ENCODE assay signal across 8 mouse cellular contexts in the genomic region with DNA sequence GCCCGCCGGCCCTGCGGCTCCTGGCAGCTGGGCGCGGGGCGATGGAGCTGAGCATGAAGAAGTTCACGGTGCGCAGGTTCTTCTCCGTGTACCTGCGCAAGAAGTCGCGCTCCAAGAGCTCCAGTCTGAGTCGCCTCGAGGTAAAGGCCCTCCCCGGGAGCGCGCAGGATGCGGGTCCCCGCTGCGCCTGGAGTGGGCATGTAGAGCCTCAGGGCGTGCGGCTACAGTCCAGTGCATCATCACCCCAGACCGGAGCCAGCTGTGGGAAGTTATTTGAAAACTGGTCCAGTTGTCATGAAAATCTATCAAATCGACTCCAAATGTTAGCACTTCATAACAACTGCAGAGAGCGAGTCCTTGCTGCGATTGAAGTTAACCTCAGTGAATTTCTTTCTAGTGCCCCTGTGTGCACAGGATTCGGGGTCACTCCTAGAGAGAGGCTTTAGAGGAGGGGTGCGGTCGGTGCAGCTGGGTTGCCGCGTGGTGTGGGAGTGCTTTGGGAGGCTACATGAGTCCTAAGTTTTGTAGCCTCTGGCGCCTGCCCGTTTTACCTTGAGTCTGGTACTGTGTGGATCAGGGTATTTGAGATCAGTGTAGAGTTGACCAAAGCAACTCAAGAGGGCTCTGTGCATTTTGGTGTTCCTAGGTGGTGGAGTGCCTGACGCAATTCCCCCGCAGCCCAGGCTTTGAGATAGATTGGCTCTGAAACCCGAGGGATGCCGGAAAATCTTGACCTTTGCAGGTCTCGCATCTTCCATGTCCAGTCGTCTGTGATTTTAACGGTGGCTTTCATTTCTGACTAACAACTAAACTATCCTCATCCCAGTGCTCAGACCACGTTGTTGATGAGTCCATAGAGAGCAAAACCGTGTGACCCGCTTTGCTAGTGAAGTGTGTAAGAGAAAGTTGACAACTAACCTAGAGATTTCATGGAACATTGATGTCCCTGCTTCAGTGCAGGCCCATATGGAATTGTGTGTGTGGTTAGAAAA. TPM values are rescaled to one million over a fixed set of nuclear protein-coding genes. Genes with fewer than 3 reads are reported as not detected.
A peak's percentile ranks its signal among the peaks of the same experiment; 100 is the strongest.
DNase-seq lines count a peak whose midpoint lies in the region; ATAC-seq and TF ChIP-seq lines count a peak whose summit lies in the region.

No protein-coding gene starts in this region.

- no peak for TF ChIP-seq POLR2A in heart, adult 2 months (IDR thresholded peaks at IDR 0.05; ENCODE audit: insufficient read depth, low read depth, low read length)
- no peak for TF ChIP-seq POLR2A in CH12.LX (IDR thresholded peaks at IDR 0.05; ENCODE audit: low read depth, low read length)

- in situ Hi-C loops in CH12.LX (cut with MboI; ENCODE audit: low pct_ligation_motif_present, low pct_unique_long_range_greater_than_20kb, low sequenced_read_pairs): no loop called here

- peak overlapping the region; percentile 61 for H3K27ac ChIP-seq in heart, adult 2 months
- H3K27ac ChIP-seq in CH12.LX (ENCODE audit: insufficient read depth, low read depth) (no peak overlapping the region), macrophage (no peak overlapping the region)
- peak overlapping the region; percentile 91 for H3K27ac ChIP-seq in embryonic facial prominence, embryonic 10.5 days (replicated peaks)
- H3K27ac ChIP-seq in intestine, postnatal 0 days (ENCODE audit: low read depth, low read length): 0 out of 2 replicates have a peak overlapping the region, but pooled peaks have one; percentile 24

- no peaks in the 10 kb centered on the region for H3K36me3 ChIP-seq in heart, adult 2 months (ENCODE audit: control insufficient read depth, insufficient read depth, low read length)
- H3K36me3 ChIP-seq in CH12.LX (replicated peaks in 1 of 2; ENCODE audit: control insufficient read depth in 1 of 2, insufficient read depth in 1 of 2, low read length in 1 of 2): no peaks in the 10 kb centered on the region
- no peaks in the 10 kb centered on the region for H3K36me3 ChIP-seq in embryonic facial prominence, embryonic 10.5 days (replicated peaks)
- no peaks in the 10 kb centered on the region for H3K36me3 ChIP-seq in intestine, postnatal 0 days (ENCODE audit: control insufficient read depth, insufficient read depth)
- no peaks in the 10 kb centered on the region for H3K36me3 ChIP-seq in macrophage (ENCODE audit: inconsistent target)

- no peak for TF ChIP-seq EP300 in heart, adult 2 months (IDR thresholded peaks at IDR 0.05; ENCODE audit: insufficient read depth, low read depth, low read length)
- no peak for TF ChIP-seq EP300 in CH12.LX (IDR thresholded peaks at IDR 0.05; ENCODE audit: low read length)

- dilution Hi-C loops in CH12.LX (cut with MboI; ENCODE audit: extremely low pct_ligation_motif_present, extremely low pct_unique_long_range_greater_than_20kb, low sequenced_read_pairs): no loop called here

- peak; percentile 26 for ATAC-seq in intestine, postnatal 0 days

- peak overlapping the region; percentile 69 for H3K4me2 ChIP-seq in CH12.LX (ENCODE audit: insufficient read depth, low read depth, poor library complexity, severe bottlenecking)
- H3K4me2 ChIP-seq in intestine, postnatal 0 days (replicated peaks; ENCODE audit: low read depth): peak overlapping the region; percentile 93

- peak overlapping the region; percentile 87 for H3K4me3 ChIP-seq in heart, adult 2 months
- H3K4me3 ChIP-seq in CH12.LX (replicated peaks in 1 of 3; ENCODE audit: low read depth in 2 of 3, low read length in 2 of 3, poor library complexity in 1 of 3) (peak overlapping the region; percentile 28 to 67 (median 59)), macrophage (ENCODE audit: inconsistent target) (peak overlapping the region; percentile 45)
- H3K4me3 ChIP-seq in embryonic facial prominence, embryonic 10.5 days: peak overlapping the region; percentile 80
- H3K4me3 ChIP-seq in intestine, postnatal 0 days (ENCODE audit: low read depth, low read length): peak overlapping the region; percentile 79

- H3K9ac ChIP-seq in heart, adult 2 months (ENCODE audit: low read depth, low read length): peak overlapping the region; percentile 80
- peak overlapping the region; percentile 15; the same call in 1 of the 2 replicates for H3K9ac ChIP-seq in CH12.LX (ENCODE audit: insufficient read depth, low read depth)
- peak overlapping the region; percentile 55; the same call in 1 of the 2 replicates for H3K9ac ChIP-seq in intestine, postnatal 0 days (ENCODE audit: low read depth, low read length)

- H3K27me3 ChIP-seq in heart, adult 2 months (ENCODE audit: control insufficient read depth, insufficient read depth, low read length): no peaks in the 10 kb centered on the region
- H3K27me3 ChIP-seq in CH12.LX (replicated peaks): peaks cover 19% of the 10 kb centered on the region
- H3K27me3 ChIP-seq in embryonic facial prominence, embryonic 10.5 days (replicated peaks; ENCODE audit: low read depth, poor library complexity, severe bottlenecking): no peaks in the 10 kb centered on the region
- H3K27me3 ChIP-seq in intestine, postnatal 0 days (replicated peaks; ENCODE audit: control insufficient read depth, insufficient read depth, low read length): no peaks in the 10 kb centered on the region

- TF ChIP-seq RAD21 in CH12.LX (IDR thresholded peaks at IDR 0.05; ENCODE audit: low read depth, low read length): no peak

- intact Hi-C loops in heart, adult 2 months (cut with DNase I): no loop called here

- TF ChIP-seq CTCF in heart, adult 2 months (IDR thresholded peaks at IDR 0.05): no peak
- no peak for TF ChIP-seq CTCF in CH12.LX (conservative IDR thresholded peaks at IDR 0.05 in 1 of 2, IDR thresholded peaks at IDR 0.05 in 1 of 2; ENCODE audit: low read depth in 2 of 2, low read length in 2 of 2)
- no peak for TF ChIP-seq CTCF in intestine, postnatal 0 days (IDR thresholded peaks at IDR 0.05; ENCODE audit: low read depth)

- DNase-seq in heart, adult 2 months: peak in 1 of 2 experiments; percentile 21
- DNase-seq in heart, adult 8-10 months (ENCODE audit: low spot score): no peak
- no peak for DNase-seq in CH12.LX (ENCODE audit: extremely low read depth)
- peak; percentile 43 for DNase-seq in embryonic facial prominence, embryonic 10.5 days (ENCODE audit: low spot score)
- DNase-seq in right cerebral cortex, postnatal 36 days (ENCODE audit: low spot score in 2 of 2): no peak
- DNase-seq in urinary bladder, postnatal 14 days (ENCODE audit: low spot score): no peak

- peaks cover 10% of the 10 kb centered on the region for H3K4me1 ChIP-seq in heart, adult 2 months (ENCODE audit: control insufficient read depth, insufficient read depth, low read length)
- H3K4me1 ChIP-seq in CH12.LX (ENCODE audit: control insufficient read depth in 1 of 2, insufficient read depth in 2 of 2): peaks cover 6 to 16% of the 10 kb centered on the region in 2 experiments
- peaks cover 59% of the 10 kb centered on the region for H3K4me1 ChIP-seq in embryonic facial prominence, embryonic 10.5 days
- 0 out of 2 replicates have a peak, but pooled peaks cover 8% of the 10 kb centered on the region for H3K4me1 ChIP-seq in intestine, postnatal 0 days (replicated peaks; ENCODE audit: control insufficient read depth, insufficient read depth, low read length)

- no peaks in the 10 kb centered on the region for H3K9me3 ChIP-seq in CH12.LX (replicated peaks; ENCODE audit: low read length)
- H3K9me3 ChIP-seq in embryonic facial prominence, embryonic 10.5 days: no peaks in the 10 kb centered on the region
- no peaks in the 10 kb centered on the region for H3K9me3 ChIP-seq in intestine, postnatal 0 days (ENCODE audit: control insufficient read depth)

- WGBS in heart, adult 2 months: 6% methylated on average over 43 of the region's 43 CpGs
- WGBS in embryonic facial prominence, embryonic 10.5 days: 1% methylated on average over 43 of the region's 43 CpGs
- 5% methylated on average over 43 of the region's 43 CpGs for WGBS in intestine, postnatal 0 days
- WGBS in macrophage (ENCODE audit: missing documents): 22% methylated on average over 37 of the region's 43 CpGs

- 0 out of 2 replicates have a peak, but pooled peaks cover 2% of the 10 kb centered on the region for H3K79me2 ChIP-seq in heart, adult 2 months (replicated peaks; ENCODE audit: control insufficient read depth, insufficient read depth, low read length)
- no peaks in the 10 kb centered on the region for H3K79me2 ChIP-seq in CH12.LX (replicated peaks; ENCODE audit: control insufficient read depth, extremely low read depth, insufficient read depth, poor library complexity, severe bottlenecking)
- H3K79me2 ChIP-seq in macrophage (ENCODE audit: inconsistent target): peaks cover 32% of the 10 kb centered on the region

TF ChIP-seq in CH12.LX, 34 proteins besides CTCF, POLR2A, EP300 and RAD21:
- TF ChIP-seq BHLHE40 (IDR thresholded peaks at IDR 0.05; ENCODE audit: low read depth, low read length): no peak
- 0 out of 2 replicates have a peak, but pooled peaks have one; percentile 26 for TF ChIP-seq UBTF (IDR thresholded peaks at IDR 0.05; ENCODE audit: low read depth, low read length)

RNA-seq across cellular contexts. Expression of a gene that starts 0.7 kb away (rescaled TPM):
- 10 to 100 TPM; 33.6 to 33.7 TPM for total RNA-seq in heart, adult 2 months (2021)
- polyA plus RNA-seq in heart, adult 2 months (2012; rRNA removed): 26.4 and 45.6 TPM in 2 replicates
- 10 to 100 TPM; 44.5 to 56.3 (median 52.4) TPM for total RNA-seq in heart, adult 8-10 months (2022)
- total RNA-seq in CH12.LX (2012; rRNA removed) (0.64 and 0.97 TPM in 2 replicates), CH12.LX (2014; rRNA removed) (0.91 and 1.4 TPM in 2 replicates)
- polyA plus RNA-seq in CH12.LX (2012; ENCODE audit: insufficient read length, low read depth) (1.4 and 1.5 TPM in 2 replicates), macrophage (2018) (5.0 to 8.7 TPM (median 6.5 TPM) in 3 replicates)
- 27.2 and 27.7 TPM in 2 replicates for polyA plus RNA-seq in embryonic facial prominence, embryonic 10.5 days (2016; fragmentation: Nextera tagmentation; extraction: Ambion mirVana)
- polyA plus RNA-seq in intestine, postnatal 0 days (2015; fragmentation: Nextera tagmentation; extraction: Ambion mirVana): 1.7 and 1.8 TPM in 2 replicates
- 100 to 1,000 TPM in 3 of 26 experiments, 10 to 100 TPM in 16, 1 to 10 TPM in 7; 7.3 to 157 (median 26.0) TPM for total RNA-seq in macrophage (2018; cell fraction: chromatin; rRNA removed)
- 10 to 100 TPM in 8 of 26 experiments, 1 to 10 TPM in 18; 2.5 to 19.7 (median 7.2) TPM for total RNA-seq in macrophage (2018; cell fraction: cytosol; rRNA removed)
- total RNA-seq in macrophage (2018; cell fraction: nucleus; rRNA removed): 10 to 100 TPM in 16 of 26 experiments, 1 to 10 TPM in 10; 3.9 to 87.6 (median 15.8) TPM

Comparison
In these comparisons a context has a peak if more than half of its experiments do, and no peak if none do; other contexts are left out.
1. H3K27ac ChIP-seq: peak in heart, adult 2 months (single experiment), embryonic facial prominence, embryonic 10.5 days (single experiment) and intestine, postnatal 0 days (single experiment); none in CH12.LX (single experiment) and macrophage (single experiment).
2. H3K9ac ChIP-seq: peak in every context shown above with its lines; median percentile 80 in heart, adult 2 months; 55 in intestine, postnatal 0 days; 15 in CH12.LX.
3. Peak in every context shown above with its lines, with median percentiles within 50 percentile points of each other: H3K4me3 ChIP-seq.